Mouse (Mus musculus): Measurements from ENCODE around the gene Clk1.

DNA sequence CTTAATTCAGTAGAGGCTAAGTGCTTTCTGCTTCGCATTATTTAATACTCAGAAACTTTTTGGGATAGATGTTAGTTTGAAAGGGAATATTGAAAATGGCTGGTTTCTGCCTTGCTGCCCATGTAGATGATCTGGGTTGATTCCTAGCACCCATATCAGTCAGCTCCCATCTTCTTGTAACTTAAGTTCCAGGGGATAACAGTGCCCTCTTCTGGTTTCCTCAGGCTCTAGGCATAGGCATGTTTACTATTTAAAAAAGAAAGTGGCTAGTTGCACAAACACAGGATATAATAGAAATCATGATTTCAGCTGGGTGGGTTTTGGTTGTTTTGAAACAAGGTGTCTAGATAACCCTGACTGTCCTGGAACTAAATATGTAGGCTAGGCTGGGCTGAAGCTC, 27.7 kb downstream of the Clk1 start:
- TF ChIP-seq CTCF (IDR thresholded peaks at IDR 0.05; ENCODE audit: low read depth), result no peak
- no peak for TF ChIP-seq EP300 (IDR thresholded peaks at IDR 0.05; ENCODE audit: low read depth)
